Mouse (Mus musculus) heart, embryonic 10.5 days (tissue): Measurements from ENCODE around the gene Metap2. TPM values are rescaled to one million over a fixed set of nuclear protein-coding genes. Genes with fewer than 3 reads are reported as not detected.
"Not testable (repeated sequence)": the region's sequence is repeated elsewhere in the genome, so short reads cannot be mapped to it uniquely, and the experiment has no call there.

Experiments used
- DNase-seq: peaks from one replicate; pipeline ENCODE4 v3.0.0-alpha.2; 2017; ENCODE audit warnings: low spot score
- H3K27ac ChIP-seq: fragments of 300-500 bp; sonication (generic); 2 replicates; pipeline ENCODE4 v1.5.1; 2016; ENCODE audit warnings: mild to moderate bottlenecking
- H3K27me3 ChIP-seq: fragments of 300-500 bp; sonication (generic); 2 replicates; pipeline ENCODE4 v1.6.1; 2016; ENCODE audit warnings: mild to moderate bottlenecking; ENCODE audit not compliant: poor library complexity, insufficient read depth, severe bottlenecking
- H3K36me3 ChIP-seq: fragments of 300-500 bp; sonication (generic); 2 replicates; pipeline ENCODE4 v1.6.1; 2016; ENCODE audit warnings: mild to moderate bottlenecking, moderate library complexity
- H3K4me1 ChIP-seq: fragments of 300-500 bp; sonication (generic); 2 replicates; pipeline ENCODE4 v1.6.1; 2016; ENCODE audit warnings: mild to moderate bottlenecking
- H3K4me3 ChIP-seq: fragments of 300-500 bp; sonication (generic); 2 replicates; pipeline ENCODE4 v1.5.1; 2016; ENCODE audit warnings: mild to moderate bottlenecking, moderate library complexity
- H3K9me3 ChIP-seq: fragments of 300-500 bp; sonication (generic); 2 replicates; pipeline ENCODE4 v1.6.1; 2016; ENCODE audit warnings: mild to moderate bottlenecking, moderate library complexity
- WGBS: fragments of 180-500 bp; shearing (Covaris S2); methylation state at CpG from one replicate; pipeline ENCODE4 v1.1.7; 2016; 5-methylcytosine and 5-hydroxymethylcytosine counted together
- polyA plus RNA-seq: library from polyadenylated mRNA; unstranded; fragments of >200 nt; fragmentation: Nextera tagmentation; extraction: Ambion mirVana; gene quantifications from 2 replicates; pipeline ENCODE4 v1.2.1, GENCODE M21; 2016

Metap2 gene
- polyA plus RNA-seq, 1 experiment from 2014 or later, result 208 TPM

DNA sequence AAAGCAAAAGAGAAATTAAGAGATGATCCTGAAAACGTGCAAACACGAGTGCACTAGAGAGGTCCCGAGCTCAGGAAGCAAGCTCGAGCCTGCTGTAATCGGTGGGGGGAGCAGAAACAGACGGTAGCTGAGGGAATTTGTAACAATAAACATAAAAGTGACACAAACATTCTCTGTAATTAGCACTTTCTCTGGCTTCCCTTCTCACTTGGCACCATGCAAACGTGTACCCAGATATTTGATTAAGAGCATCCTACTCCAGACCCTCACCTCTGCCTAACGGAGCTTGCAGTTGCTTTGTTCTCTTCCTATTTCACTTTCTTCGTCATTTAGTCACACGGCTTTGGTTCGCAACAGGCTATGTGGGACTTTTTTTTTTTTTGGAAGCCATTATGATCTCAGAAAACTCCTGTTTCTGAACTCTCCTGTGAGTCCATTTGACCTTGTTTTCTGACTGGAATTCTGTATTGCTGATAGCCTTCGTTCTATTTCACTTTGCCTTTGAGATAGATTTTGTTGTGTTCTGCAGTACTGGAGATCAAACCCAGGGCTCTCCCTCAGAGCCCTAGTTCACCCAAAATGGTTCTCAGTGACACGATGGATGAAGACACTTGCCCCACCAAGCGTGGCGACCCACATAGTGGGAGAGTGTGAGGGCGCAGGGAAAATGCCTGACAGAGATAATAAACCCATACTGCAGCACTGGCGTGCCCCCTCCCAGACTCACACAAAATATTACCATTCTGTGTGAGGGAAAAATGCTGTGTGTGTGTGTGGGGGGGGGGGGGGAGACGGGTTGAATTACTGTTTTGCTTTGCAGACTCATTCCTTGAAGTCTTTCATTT lies 64.9 kb downstream of the Metap2 start:
- Histone ChIP-seq H3K9me3 (no peaks in the 10 kb centered on the region), H3K4me3 (peak overlapping the region; percentile 44), H3K4me1 (0 out of 2 replicates have a peak, but pooled peaks cover 11% of the 10 kb centered on the region), H3K27ac (no peak overlapping the region), H3K36me3 (no peaks in the 10 kb centered on the region), H3K27me3 (peaks cover 58% of the 10 kb centered on the region)
- 5% methylated on average over 18 of the region's 18 CpGs for WGBS
- DNase-seq, result no peak

GRCm38 (mm10) chr10:93830931-93831729 lies 65.8 kb downstream of the Metap2 start, which contains the start of gene Usp44:
Gene Usp44 (plus strand): TSS chr10:93831555.
- Histone ChIP-seq H3K4me3 (peak within 1 kb of the TSS; percentile 44), H3K27ac (0 out of 2 replicates have a peak within 1 kb of the TSS, but pooled peaks have one; percentile 2), H3K4me1 (0 out of 2 replicates have a peak, but pooled peaks cover 11% of the 10 kb centered on the region), H3K27me3 (peaks cover 58% of the 10 kb centered on the region), H3K9me3 (no peaks in the 10 kb centered on the region), H3K36me3 (no peaks in the 10 kb centered on the region)
- 9% methylated on average over 22 of the region's 22 CpGs for WGBS
- DNase-seq, result no peak

DNA sequence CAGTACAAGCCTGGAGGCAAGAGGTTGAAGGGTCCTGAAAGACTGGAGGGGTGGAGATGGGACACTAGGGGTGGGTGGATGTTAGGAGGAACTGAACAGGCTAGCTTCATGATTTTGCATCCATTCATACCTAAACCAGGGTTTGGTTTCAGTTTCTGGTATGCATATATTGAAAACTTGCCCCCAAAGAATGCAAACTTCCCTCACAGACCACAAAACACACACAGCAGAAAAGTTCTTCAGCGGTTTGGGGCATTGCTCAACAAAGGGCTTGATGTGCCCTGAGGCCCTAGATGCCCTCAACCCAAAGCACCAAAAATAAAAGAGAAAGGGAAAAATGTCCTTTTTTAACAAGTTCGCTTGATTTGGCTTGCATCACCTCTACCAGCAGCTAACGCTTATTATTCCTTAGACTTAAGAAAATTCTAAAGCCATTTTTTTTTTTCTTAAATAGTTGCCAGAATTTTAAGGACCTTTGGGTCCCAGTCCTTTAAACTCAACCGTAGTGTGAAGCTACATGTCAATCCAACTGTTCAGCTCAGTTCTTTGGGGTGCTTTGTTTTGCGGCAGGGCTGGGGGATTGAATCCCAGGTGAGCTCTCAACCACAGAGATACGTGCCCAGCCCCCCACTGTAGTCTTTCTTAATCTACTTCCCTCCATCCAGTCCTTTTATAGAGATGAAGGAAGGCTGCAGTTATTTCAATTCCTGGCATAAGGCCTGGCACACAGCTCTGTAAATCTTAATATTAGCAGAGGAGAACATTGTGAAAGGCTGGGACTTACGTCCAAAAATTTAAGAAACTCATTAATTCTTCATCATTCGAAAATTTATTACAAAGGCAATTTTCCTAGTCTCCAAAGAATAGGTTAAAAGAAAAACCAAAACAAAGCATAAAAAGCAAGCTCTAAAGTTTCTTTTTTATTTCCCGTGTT lies 66.7 kb downstream of the Metap2 start:
- Histone ChIP-seq H3K36me3 (no peaks in the 10 kb centered on the region), H3K4me3 (no peak overlapping the region), H3K9me3 (no peaks in the 10 kb centered on the region), H3K4me1 (0 out of 2 replicates have a peak, but pooled peaks cover 11% of the 10 kb centered on the region), H3K27me3 (peaks cover 53% of the 10 kb centered on the region), H3K27ac (no peak overlapping the region)
- 45% methylated on average over 9 of the region's 9 CpGs for WGBS
- DNase-seq, result no peak

DNA sequence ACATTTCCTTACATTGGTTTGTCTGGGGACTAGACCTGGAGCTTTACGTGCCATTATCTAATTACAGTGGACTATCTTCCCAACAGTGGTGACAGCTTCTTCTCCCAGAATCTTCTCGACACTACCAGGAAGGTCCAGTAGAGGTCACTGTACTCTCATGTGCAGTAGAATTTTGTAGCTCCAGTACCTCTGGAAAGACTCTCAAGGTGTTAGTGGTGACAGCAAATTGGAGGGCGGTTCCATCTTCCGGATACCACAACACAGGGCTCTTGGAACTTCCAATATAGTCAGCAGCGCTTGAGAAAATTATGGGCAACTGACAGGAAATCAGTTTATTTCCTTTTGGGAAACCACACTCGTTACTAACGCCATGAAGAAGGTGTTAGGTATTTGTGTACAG lies 78.2 kb downstream of the Metap2 start:
- Histone ChIP-seq H3K36me3 (no peaks in the 10 kb centered on the region), H3K9me3 (no peaks in the 10 kb centered on the region), H3K4me1 (no peaks in the 10 kb centered on the region), H3K27ac (no peak overlapping the region), H3K27me3 (0 out of 2 replicates have a peak, but pooled peaks cover 10% of the 10 kb centered on the region), H3K4me3 (no peak overlapping the region)
- WGBS, result 24% methylated on average over 7 of the region's 7 CpGs
- DNase-seq, result peak; percentile 82

DNA sequence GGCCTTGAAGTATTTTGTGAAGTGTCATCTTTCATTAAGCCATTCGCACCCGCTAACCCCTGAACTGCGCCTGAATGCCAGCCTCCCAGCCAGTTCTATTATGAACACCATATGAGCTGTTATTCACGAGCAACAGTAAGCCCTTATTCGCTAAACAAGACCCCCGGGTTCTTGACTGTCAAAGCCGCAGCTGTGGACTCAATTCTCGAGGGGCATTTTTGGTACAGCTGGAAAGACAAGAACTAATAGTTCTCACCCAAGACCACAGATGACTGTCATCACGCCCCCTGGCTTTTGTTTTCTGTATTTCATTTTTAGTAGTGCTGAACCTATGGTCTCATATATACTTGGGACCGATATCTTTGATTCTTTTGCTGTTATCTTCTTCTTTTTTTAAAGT lies 83.1 kb downstream of the Metap2 start:
- Histone ChIP-seq H3K9me3 (no peaks in the 10 kb centered on the region), H3K36me3 (no peaks in the 10 kb centered on the region), H3K27ac (no peak overlapping the region), H3K27me3 (0 out of 2 replicates have a peak, but pooled peaks cover under 1% of the 10 kb centered on the region), H3K4me1 (no peaks in the 10 kb centered on the region), H3K4me3 (no peak overlapping the region)
- DNase-seq, result no peak
- 84% methylated on average over 10 of the region's 10 CpGs for WGBS

DNA sequence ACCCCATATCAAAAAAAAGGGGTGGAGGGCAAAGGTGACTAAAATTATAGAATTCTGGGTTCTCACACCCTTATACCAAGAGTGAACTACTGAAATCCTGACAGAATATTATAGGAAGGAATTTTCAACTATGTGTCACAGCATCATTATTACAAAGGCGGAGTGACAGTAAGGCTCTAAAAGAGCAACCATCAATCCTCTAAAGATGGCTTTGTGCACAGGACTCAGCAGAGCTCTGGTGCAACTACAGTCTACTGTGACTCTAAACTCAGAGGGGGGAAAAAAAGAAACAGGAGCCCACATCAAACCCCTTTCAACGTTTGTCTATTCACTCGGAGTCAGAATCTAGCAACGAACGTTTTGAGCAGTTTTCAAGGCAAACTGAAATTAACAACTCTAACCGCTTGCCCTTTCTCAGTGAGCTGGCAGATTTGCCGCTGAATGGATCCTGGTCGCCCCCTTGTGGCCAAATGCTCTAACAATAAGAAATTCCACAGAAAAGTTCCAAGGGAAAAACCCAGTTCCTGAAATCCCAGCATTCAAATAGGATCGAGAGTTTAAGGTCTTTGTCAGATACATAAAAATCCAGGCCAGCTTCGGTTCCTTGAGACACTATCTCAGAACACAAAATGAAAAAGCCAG lies 84.0 kb downstream of the Metap2 start:
- Histone ChIP-seq H3K27ac (no peak overlapping the region), H3K4me1 (no peaks in the 10 kb centered on the region), H3K36me3 (no peaks in the 10 kb centered on the region), H3K27me3 (no peaks in the 10 kb centered on the region), H3K4me3 (no peak overlapping the region), H3K9me3 (no peaks in the 10 kb centered on the region)
- no peak for DNase-seq
- WGBS, result 21% methylated on average over 10 of the region's 10 CpGs

DNA sequence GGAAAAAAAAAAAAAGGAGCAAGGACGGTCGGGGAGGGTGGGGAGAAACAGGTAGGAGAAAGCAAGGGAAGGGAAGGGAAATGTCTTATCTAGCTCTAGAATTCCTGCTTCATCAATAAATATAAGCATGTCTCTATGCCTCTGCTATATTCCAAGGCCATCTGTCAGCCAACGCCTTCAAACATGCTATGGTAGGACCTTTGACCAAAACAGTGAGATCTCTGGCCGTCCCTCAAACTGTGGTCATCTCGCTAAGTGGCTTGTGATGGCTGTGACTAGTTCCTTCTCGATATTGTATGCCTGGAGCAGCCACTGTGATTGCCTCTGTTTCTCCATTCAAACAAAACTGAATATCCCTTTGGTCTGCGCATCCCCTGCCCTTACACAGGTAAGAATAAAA lies 84.8 kb downstream of the Metap2 start:
- Histone ChIP-seq H3K4me1 (no peaks in the 10 kb centered on the region), H3K4me3 (no peak overlapping the region), H3K36me3 (no peaks in the 10 kb centered on the region), H3K9me3 (no peaks in the 10 kb centered on the region), H3K27ac (no peak overlapping the region), H3K27me3 (no peaks in the 10 kb centered on the region)
- DNase-seq, result no peak
- 82% methylated on average over 7 of the region's 7 CpGs for WGBS

DNA sequence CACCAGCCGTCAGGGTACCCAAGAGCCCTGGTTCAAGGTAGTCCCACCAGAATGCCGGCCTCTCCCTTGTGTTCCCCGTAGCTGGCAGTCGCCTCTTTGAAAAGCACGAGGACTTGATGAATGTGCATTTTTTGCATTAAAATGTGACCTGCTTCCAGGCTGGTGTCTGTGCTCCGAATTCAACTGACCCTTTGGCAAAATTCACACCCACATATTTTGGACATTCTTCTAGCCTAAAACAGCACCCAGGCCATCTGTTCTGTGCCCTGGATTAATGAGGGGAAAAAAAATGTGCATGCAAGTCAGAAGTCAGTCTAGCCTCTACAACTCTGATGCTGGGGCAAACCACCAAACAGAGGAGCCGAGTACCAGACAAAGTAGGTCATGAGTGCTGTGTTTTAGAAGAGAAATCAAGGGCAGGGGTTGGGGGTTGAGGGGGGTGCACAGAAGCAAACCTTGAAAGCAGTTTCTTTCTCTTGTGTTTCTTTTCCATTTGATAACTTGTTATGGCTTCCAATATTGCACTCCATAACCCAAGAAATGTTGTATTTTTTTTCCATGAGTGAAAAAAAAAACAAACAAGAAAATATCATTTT lies 86.2 kb downstream of the Metap2 start:
- WGBS, result 75% methylated on average over 7 of the region's 7 CpGs
- no peak overlapping the region for H3K27ac ChIP-seq
- no peaks in the 10 kb centered on the region for H3K4me1 ChIP-seq

GRCm38 (mm10) chr10:93809438-93809837 lies 87.5 kb downstream of the Metap2 start:
- not testable (repeated sequence) for H3K9me3 ChIP-seq, H3K4me3 ChIP-seq, DNase-seq, H3K36me3 ChIP-seq, H3K27ac ChIP-seq, H3K27me3 ChIP-seq, H3K4me1 ChIP-seq
- 91% methylated on average over 8 of the region's 8 CpGs for WGBS

More for the DNA sequence above, 86.2 kb downstream of the Metap2 start:
- Histone ChIP-seq H3K27me3 (no peaks in the 10 kb centered on the region), H3K9me3 (no peaks in the 10 kb centered on the region), H3K4me3 (no peak overlapping the region), H3K36me3 (no peaks in the 10 kb centered on the region)
- DNase-seq, result no peak
